Mouse (Mus musculus) ES-E14 (cell line): Measurements from ENCODE around the gene Trio. TPM values are rescaled to one million over a fixed set of nuclear protein-coding genes. Genes with fewer than 3 reads are reported as not detected.

Experiments
- DNase-seq: peaks from one replicate; pipeline ENCODE4 v3.0.0-alpha.2; 2013; ENCODE audit warnings: low read depth, low spot score
- H3K27ac ChIP-seq: 2 replicates; pipeline ENCODE4 v1.5.1; 2012; ENCODE audit warnings: low read depth, mild to moderate bottlenecking, low read length, moderate library complexity, mixed read lengths; ENCODE audit not compliant: poor library complexity, insufficient read depth, severe bottlenecking
- H3K36me3 ChIP-seq: 2 replicates; pipeline ENCODE4 v1.6.1; 2012; ENCODE audit warnings: mild to moderate bottlenecking, low read length, moderate library complexity, mixed read lengths; ENCODE audit not compliant: control insufficient read depth, poor library complexity, insufficient read depth, severe bottlenecking
- H3K4me1 ChIP-seq, 2 experiments: fragments of 150-350 bp in 1 of 2; sonication (generic) in 1 of 2; 2 replicates each; pipeline ENCODE4 v1.6.1; 2012; ENCODE audit warnings: low read length in 2 of 2, mild to moderate bottlenecking in 1 of 2, mixed read lengths in 1 of 2; ENCODE audit not compliant: control insufficient read depth in 2 of 2, insufficient read depth in 2 of 2, poor library complexity in 1 of 2
- H3K4me3 ChIP-seq, 2 experiments: fragments of 150-350 bp in 1 of 2; sonication (generic) in 1 of 2; 2 replicates each; pipeline ENCODE4 v1.5.1; 2012; ENCODE audit warnings: low read length in 2 of 2, low read depth in 1 of 2, mild to moderate bottlenecking in 1 of 2, mixed read lengths in 1 of 2; ENCODE audit not compliant: insufficient read depth in 1 of 2, poor library complexity in 1 of 2, severe bottlenecking in 1 of 2
- H3K9ac ChIP-seq: 2 replicates; pipeline ENCODE4 v1.6.1; 2012; ENCODE audit warnings: low read depth, mild to moderate bottlenecking, low read length, mixed read lengths; ENCODE audit not compliant: poor library complexity, insufficient read depth, severe bottlenecking
- H3K9me3 ChIP-seq: fragments of 150-350 bp; sonication (generic); 2 replicates; pipeline ENCODE4 v1.6.1; 2012; ENCODE audit warnings: low read depth, mild to moderate bottlenecking, low read length; ENCODE audit not compliant: control insufficient read depth, insufficient read depth
- CHD2 ChIP-seq: IDR thresholded peaks from 2 replicates; pipeline ENCODE4 v1.6.1; 2014; ENCODE audit warnings: mild to moderate bottlenecking, low read depth, low read length, inconsistent platforms
- HCFC1 ChIP-seq: IDR thresholded peaks from 2 replicates; pipeline ENCODE4 v1.6.1; 2012; ENCODE audit warnings: low read length, inconsistent platforms, borderline replicate concordance; ENCODE audit not compliant: insufficient read depth
- MAFK ChIP-seq: IDR thresholded peaks from 2 replicates; pipeline ENCODE4 v1.6.1; 2014; ENCODE audit warnings: mild to moderate bottlenecking, low read depth, low read length, inconsistent platforms; ENCODE audit not compliant: insufficient read depth
- ZC3H11A ChIP-seq: IDR thresholded peaks from 2 replicates; pipeline ENCODE4 v1.6.1; 2012; ENCODE audit warnings: low read depth, mild to moderate bottlenecking, inconsistent platforms, low read length, borderline replicate concordance
- ZNF384 ChIP-seq: IDR thresholded peaks from 2 replicates; pipeline ENCODE4 v1.6.1; 2012; ENCODE audit warnings: low read depth, low read length, inconsistent platforms
- in situ Hi-C, 2 experiments: fragments of 600-800 bp; cut with MboI; formaldehyde crosslinking; loops; one replicate each; pipeline ENCODE4 v1.15.1; 2025; ENCODE audit warnings: low sequenced_read_pairs in 2 of 2, inconsistent platforms in 1 of 2; ENCODE audit not compliant: unreplicated experiment in 2 of 2
- total RNA-seq: library from RNA; depleted of rRNA; stranded (reverse); fragments of 300-350 nt; gene quantifications from 2 replicates; pipeline ENCODE4 v1.2.3, GENCODE M21; 2012

Trio gene
- total RNA-seq, 1 experiment: 34.4 TPM

GRCm38 (mm10) chr15:28051104-28051625, 25.5 kb upstream of the Trio start:
- Histone ChIP-seq H3K4me3 (peak overlapping the region; percentile 10 to 53; a peak in 3 of 4 replicates), H3K27ac (no peak overlapping the region)

GRCm38 (mm10) chr15:28047711-28048110, 22.1 kb upstream of the Trio start:
- no peaks in the 10 kb centered on the region for H3K9me3 ChIP-seq
- H3K4me1 ChIP-seq: peaks cover 2% of the 10 kb centered on the region in 2 experiments; a peak in 1 of 4 replicates
- H3K27ac ChIP-seq: no peak overlapping the region
- DNase-seq: no peak
- TF ChIP-seq CHD2 (no peak), MAFK (no peak), HCFC1 (no peak), ZC3H11A (no peak), ZNF384 (no peak)
- in situ Hi-C loops: no loop called here
- no peak overlapping the region for H3K9ac ChIP-seq
- no peaks in the 10 kb centered on the region for H3K36me3 ChIP-seq
- H3K4me3 ChIP-seq: no peak overlapping the region

More at GRCm38 (mm10) chr15:28051104-28051625, 25.5 kb upstream of the Trio start:
- TF ChIP-seq CHD2: no peak
- no peak for TF ChIP-seq HCFC1
- no peak for TF ChIP-seq ZC3H11A
- no peak for TF ChIP-seq MAFK
- no peak for TF ChIP-seq ZNF384
- Histone ChIP-seq H3K4me1 (peaks cover 2 to 7% of the 10 kb centered on the region in 2 experiments; a peak in 3 of 4 replicates), H3K9ac (no peak overlapping the region), H3K36me3 (no peaks in the 10 kb centered on the region), H3K9me3 (no peaks in the 10 kb centered on the region)
- in situ Hi-C loops: no loop called here
- DNase-seq: peak; percentile 48

- in situ Hi-C loops: no loop called here
- no peak overlapping the region for H3K27ac ChIP-seq
- H3K4me1 ChIP-seq: peaks cover 0 to 14% of the 10 kb centered on the region in 2 experiments; a peak in 3 of 4 replicates
- TF ChIP-seq ZC3H11A (no peak), HCFC1 (no peak), CHD2 (no peak), MAFK (no peak), ZNF384 (no peak)
- no peak overlapping the region for H3K9ac ChIP-seq
- DNase-seq: no peak
- H3K36me3 ChIP-seq: no peaks in the 10 kb centered on the region
- no peak overlapping the region for H3K4me3 ChIP-seq
- no peaks in the 10 kb centered on the region for H3K9me3 ChIP-seq
These were observed 15.7 kb upstream of the Trio start for GRCm38 (mm10) chr15:28041158-28041865.

- no peak for TF ChIP-seq HCFC1
- TF ChIP-seq ZNF384: no peak
- no peak for TF ChIP-seq ZC3H11A
- no peak for TF ChIP-seq CHD2
- no peak for TF ChIP-seq MAFK
- DNase-seq: no peak
- Histone ChIP-seq H3K36me3 (no peaks in the 10 kb centered on the region), H3K27ac (no peak overlapping the region), H3K9ac (no peak overlapping the region), H3K4me3 (no peak overlapping the region), H3K9me3 (no peaks in the 10 kb centered on the region), H3K4me1 (peaks cover 0 to 14% of the 10 kb centered on the region in 2 experiments; a peak in 3 of 4 replicates)
- in situ Hi-C loops: no loop called here
These were observed 12.0 kb upstream of the Trio start for GRCm38 (mm10) chr15:28037651-28038050.
